Mouse (Mus musculus) adrenal gland, postnatal 10 days (tissue): ENCODE data around the gene Tbc1d1. TPM values are rescaled to one million over a fixed set of nuclear protein-coding genes. Genes with fewer than 3 reads are reported as not detected.
"Not testable (repeated sequence)": the region's sequence is repeated elsewhere in the genome, so short reads cannot be mapped to it uniquely, and the experiment has no call there.

Experiments
- DNase-seq: peaks from one replicate; pipeline ENCODE4 v3.0.0; 2021; ENCODE audit warnings: mixed read lengths
- total RNA-seq, 2 experiments: library from RNA; stranded (reverse); gene quantifications; 2 replicates each; pipeline ENCODE4 v1.2.3; 2021

Tbc1d1 gene
- total RNA-seq, 2 experiments from 2014 or later = 15.8 to 16.7 TPM

- no peak for DNase-seq
These were observed 202.8 kb downstream of the Tbc1d1 start for GRCm38 (mm10) chr5:64358639-64359584.

GRCm38 (mm10) chr5:64360147-64360875 is 204.2 kb downstream of the Tbc1d1 start:
- DNase-seq = no peak

DNA sequence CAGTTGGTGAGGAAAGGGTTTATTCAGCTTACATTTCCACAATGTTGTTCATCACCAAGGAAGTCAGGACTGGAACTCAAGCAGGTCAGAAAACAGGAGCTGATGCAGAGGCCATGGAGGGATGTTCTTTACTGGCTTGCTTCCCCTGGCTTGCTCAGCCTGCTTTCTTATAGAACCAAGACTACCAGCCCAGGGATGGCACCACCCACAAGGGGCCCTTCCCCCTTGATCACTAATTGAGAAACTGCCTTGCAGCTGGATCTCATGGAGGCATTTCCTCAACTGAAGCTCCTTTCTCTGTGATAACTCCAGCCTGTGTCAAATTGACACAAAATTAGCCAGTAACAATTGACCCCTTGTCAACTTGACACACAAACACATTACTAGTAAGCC is 204.8 kb downstream of the Tbc1d1 start:
- not testable (repeated sequence) for DNase-seq

GRCm38 (mm10) chr5:64363859-64364406 is 207.8 kb downstream of the Tbc1d1 start:
- no peak for DNase-seq

DNA sequence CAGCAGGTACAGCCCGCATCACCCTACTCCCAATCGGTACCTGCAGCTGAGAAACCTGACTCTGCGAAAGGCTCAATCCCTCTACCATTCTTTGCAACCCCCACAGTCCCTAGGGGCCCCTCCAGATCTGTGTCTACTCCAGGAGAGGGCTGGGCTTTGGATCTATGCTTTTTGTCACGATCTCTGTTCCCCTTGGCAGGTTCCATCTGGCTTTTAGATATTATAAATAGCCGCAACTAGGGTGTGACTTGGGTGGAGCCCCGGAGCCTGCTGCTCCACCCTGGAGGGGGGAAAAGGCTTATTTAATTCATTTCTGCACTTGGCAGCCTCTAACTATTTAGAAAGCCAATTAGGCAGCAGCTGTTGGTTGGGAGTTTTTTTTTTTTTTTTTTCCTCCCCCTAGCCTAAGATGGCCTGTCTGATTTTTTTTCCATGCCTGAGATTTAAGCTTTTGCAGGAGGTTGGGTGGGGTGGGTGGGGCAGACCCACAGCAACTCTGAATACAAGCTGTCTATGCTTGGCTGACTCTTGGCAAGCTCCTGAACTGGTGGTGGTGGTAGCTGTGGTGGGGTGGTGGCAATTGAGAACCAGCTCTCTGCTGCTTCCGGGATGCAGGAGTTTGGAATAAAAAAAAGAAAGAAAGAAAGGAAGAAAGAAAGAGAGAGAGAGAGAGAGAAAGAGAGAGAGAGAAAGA is 208.5 kb downstream of the Tbc1d1 start:
- DNase-seq = peak; percentile 66

- no peak for DNase-seq
These were observed 209.3 kb downstream of the Tbc1d1 start for GRCm38 (mm10) chr5:64365187-64366066.

GRCm38 (mm10) chr5:64366113-64366512 is 210.0 kb downstream of the Tbc1d1 start:
- DNase-seq = no peak

- DNase-seq = peak; percentile 89
These were observed 211.3 kb downstream of the Tbc1d1 start for GRCm38 (mm10) chr5:64367426-64367825.

DNA sequence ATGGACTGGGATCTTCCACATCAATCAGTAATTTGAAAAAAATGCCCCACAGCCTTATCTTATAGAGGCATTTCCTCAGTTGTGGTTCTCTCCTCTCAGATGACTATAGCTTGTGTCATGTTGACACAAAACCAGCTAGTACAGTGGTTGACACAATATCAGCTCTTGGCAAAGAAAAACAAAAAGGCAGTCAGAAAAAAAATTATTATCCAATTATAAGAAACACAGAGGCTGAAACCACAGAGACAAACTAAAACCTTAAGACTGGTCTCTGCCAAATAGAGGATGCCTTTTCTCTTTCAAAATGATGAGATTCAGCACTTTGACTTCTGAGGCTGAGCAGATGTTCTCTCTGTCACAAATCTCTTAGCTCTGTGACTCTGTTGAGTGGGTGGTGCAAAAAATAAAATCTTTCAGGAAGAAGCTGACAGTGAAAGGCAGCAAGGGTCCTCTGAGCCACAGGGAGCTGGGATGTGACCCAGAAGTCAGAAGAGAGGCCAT is 215.3 kb downstream of the Tbc1d1 start:
- DNase-seq = no peak

DNA sequence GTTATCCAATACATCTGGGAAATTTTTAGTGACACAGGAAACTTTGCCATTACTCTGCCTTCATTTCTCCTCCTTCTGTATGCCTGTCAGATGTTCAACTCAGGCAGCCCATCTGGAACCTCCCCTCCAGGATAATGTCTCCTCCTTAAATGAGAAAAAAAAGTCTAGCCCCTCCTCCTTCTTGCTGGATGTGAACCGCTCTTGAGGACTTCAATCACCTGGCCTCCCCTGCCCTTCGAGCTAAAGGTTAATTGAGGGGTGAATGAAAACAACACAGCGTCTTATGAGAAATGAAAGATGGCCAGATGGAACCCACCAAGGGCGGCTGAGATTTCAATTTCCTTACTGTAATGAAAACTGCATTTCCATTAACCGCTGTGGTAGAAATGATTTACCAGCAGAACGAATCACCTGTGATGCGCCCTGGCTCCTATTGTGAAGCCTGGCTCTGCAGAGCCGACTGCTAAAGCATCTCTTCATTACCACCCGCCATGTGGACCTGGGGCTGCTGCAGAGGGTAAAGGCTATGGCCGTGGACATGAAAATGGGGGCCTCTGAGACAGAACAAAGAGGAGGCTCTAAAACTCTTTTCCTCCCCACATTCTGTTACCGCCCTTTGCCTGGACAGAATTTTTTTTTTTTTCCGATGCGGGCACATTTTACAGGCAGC is 216.3 kb downstream of the Tbc1d1 start:
- DNase-seq = no peak

DNA sequence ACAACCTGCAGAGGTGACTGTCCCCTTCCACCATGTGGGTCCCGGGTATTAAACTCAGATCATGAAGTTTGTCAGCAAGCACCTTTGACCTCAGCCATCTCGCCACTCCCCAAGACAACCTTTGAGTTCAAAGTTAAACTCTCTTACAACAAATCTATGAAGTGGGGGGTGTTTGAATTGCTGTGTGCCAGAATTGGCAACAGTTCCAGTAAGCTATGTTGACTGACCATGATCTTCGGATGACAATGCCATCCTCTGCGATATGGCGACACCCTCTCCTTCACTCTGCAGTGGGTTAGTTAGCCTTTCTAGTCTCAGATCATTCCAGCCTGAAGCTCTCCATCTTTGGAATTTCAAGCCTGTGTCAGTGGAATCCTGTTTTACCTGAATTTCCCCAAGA is 217.6 kb downstream of the Tbc1d1 start:
- no peak for DNase-seq

DNA sequence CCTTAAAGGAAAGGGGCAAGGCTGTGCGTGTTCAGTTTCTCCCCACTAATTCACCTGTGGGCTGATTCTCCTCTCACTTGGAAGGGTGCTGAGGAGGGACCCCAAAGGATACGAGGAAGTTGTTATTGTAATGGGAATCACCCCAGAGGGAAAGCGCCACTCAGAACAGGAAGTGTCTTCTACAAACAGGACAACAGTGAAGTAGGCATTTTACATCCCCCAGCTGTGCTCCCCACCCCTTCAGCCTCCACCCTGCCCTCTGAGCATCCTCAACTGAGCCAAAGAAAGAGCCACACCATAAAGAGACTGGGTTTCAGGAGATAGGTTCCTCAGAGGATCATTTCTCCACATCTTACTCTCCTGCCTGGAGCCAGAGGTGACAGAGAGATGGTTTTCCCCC is 219.7 kb downstream of the Tbc1d1 start:
- DNase-seq = no peak

DNA sequence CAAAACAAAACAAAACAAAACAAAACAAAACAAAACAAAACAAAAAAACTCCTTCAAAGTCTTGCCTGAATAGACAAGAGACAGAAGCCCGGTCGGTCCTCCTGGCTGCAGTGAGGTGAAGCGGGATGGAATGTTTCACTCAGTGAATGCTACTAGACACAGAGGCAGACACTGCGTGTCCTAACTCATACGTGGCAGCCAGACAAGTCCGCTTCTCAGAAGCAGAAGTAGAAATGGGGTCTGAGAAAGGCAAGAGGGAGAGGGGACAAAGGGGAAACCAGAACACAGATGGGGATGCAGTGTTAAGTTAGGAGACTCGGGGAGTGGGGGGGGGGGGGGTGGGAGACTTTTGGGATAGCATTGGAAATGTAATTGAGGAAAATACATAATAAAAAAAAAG is 220.4 kb downstream of the Tbc1d1 start:
- no peak for DNase-seq

DNA sequence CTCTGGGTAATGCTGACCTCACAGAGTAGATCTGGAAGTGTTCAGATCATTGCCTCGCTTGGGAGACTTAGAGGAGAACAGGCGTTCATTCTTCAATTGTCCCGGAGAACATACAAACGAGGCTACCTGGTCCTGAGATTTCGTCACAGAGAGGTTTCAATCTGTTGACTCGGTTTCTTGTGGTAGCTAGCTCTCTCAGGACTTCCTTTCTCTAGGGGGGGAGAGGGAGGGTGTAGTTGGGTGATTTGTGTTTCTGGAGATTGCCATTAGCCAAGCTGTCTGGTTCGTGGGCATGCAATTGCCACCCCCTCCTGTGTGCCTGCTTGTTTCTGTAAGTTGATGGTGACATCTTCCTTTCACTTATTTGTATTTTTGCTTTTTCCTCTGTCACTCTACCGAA is 221.6 kb downstream of the Tbc1d1 start:
- no peak for DNase-seq

DNA sequence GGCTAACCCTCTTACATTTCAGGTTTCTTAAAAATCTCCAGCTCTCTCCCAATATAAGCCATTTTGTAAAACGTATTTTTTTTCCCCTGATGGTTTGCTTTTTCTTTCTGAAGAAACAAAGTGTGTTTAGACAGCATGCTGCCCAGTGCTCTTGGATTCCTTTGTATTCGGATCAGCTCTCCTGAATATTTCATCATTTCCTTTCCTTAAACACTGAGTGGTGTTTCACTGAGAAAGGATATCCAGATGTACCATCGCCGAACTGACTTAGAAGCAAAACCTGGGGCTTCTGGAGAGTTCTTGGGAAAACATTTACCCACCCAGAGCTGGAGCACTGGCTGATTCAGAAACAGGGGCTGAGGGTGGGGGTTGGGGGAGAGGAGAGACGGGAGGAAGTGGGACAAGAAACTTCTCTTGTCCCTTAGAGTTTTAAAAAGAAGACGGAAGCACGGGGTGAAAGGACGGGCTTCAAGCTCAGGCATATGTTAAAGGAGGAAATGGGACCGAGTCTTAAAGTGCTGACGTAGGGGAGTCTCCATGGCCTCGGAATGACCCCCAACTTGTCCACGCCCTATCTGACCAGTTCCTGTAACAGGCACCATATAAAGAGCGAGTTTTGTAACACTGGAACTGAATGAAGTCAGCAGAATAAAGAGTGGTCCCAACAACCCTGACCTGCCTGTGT is 222.6 kb downstream of the Tbc1d1 start:
- DNase-seq = peak; percentile 19

- no peak for DNase-seq
These were observed 223.7 kb downstream of the Tbc1d1 start for GRCm38 (mm10) chr5:64379829-64380228.

- DNase-seq = no peak
These were observed 224.7 kb downstream of the Tbc1d1 start for GRCm38 (mm10) chr5:64380698-64381375.

GRCm38 (mm10) chr5:64381538-64381937 is 225.4 kb downstream of the Tbc1d1 start:
- no peak for DNase-seq

DNA sequence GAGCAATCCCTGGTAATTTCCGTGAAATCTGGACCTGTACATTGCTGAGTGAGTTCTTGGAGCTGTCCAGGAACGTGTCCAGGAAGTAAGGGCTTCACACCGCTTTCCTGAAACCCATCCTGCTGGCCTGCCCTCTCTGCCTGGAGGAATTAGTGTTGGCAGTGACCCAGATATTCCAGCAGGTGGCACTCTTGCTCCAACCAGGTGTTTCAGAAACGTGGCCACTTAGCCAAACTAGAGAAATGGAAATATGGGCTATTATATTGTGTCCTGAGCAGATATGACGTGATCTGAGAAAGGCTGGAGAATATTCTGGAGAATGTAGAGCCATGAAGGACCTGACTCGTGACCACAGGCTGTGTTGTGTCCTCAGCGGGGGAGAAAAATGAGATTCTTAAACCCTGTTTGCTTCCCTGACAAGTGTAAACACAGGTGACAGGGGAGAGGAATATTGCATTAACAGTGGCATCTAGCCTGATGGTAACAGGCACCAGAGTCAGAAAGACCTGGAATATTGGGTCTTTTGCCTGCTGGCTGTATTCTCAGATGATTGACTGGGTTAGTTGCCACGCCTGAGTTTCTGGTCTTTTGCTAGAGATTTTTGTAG is 226.4 kb downstream of the Tbc1d1 start:
- DNase-seq = peak; percentile 87
